Mouse (Mus musculus): Measurements from ENCODE around the gene Vasp.

DNA sequence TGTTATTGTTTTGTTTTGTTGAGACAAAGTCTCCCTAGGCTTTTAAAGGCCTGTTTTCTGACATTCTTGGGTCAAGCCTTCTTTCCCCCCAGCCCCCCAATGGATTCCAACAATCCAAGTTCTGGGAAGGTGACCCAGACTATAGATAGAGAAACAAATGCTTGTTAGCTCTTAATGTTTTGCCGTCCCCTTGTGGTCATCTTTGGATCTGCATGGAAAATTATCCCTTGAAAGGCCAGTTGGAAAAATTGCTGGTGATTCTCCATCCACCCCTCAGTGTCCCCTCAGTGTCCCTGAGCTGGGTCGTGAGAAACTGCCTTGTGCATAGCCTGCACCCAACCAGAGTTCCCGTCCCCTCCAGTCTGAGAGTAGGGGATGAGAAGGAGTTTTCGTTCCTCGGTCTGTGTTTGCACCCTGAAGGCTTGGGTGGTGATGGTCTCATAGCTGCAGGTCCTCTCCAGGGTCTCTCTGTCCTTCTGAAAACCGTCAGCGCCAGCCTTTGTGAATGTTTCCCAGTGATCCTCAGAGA lies 62.6 kb downstream of the Vasp start:
- TF ChIP-seq CTCF (IDR thresholded peaks at IDR 0.05; ENCODE audit: extremely low read depth, insufficient read length, insufficient replicate concordance, low read depth, low read length) (peak; percentile 56; the same call in 1 of the 2 replicates), POLR2A (IDR thresholded peaks at IDR 0.05; ENCODE audit: low read depth, low read length) (no peak)

All from small intestine, adult 2 months (tissue).